Mouse (Mus musculus) midbrain, embryonic 16.5 days (tissue): ENCODE measurements around the gene Ppp6r1. TPM values are rescaled to one million over a fixed set of nuclear protein-coding genes. Genes with fewer than 3 reads are reported as not detected.
A peak's percentile ranks its signal among the peaks of the same experiment; 100 is the strongest.

Experiments used
- ATAC-seq: fragments of 200-750 bp; cut with Nextera tagmentation; 2 replicates; pipeline ENCODE4 v1.8.0; 2017; ENCODE audit warnings: moderate TSS enrichment
- H3K27ac ChIP-seq: fragments of 300-500 bp; sonication (generic); 2 replicates; pipeline ENCODE4 v1.5.1; 2014; ENCODE audit warnings: mild to moderate bottlenecking, low read length, mixed read lengths
- H3K27me3 ChIP-seq: fragments of 300-500 bp; sonication (generic); 2 replicates; pipeline ENCODE4 v1.6.1; 2014; ENCODE audit warnings: low read depth, low read length, mixed read lengths; ENCODE audit not compliant: control insufficient read depth, insufficient read depth
- H3K36me3 ChIP-seq: fragments of 300-500 bp; sonication (generic); 2 replicates; pipeline ENCODE4 v1.6.1; 2014; ENCODE audit warnings: mild to moderate bottlenecking, low read length, moderate library complexity, mixed read lengths; ENCODE audit not compliant: control insufficient read depth, insufficient read depth
- H3K4me1 ChIP-seq: fragments of 300-500 bp; sonication (generic); 2 replicates; pipeline ENCODE4 v1.6.1; 2014; ENCODE audit warnings: mild to moderate bottlenecking, low read length, mixed read lengths; ENCODE audit not compliant: control insufficient read depth, insufficient read depth
- H3K4me2 ChIP-seq: fragments of 300-500 bp; sonication (generic); 2 replicates; pipeline ENCODE4 v1.6.1; 2014; ENCODE audit warnings: mild to moderate bottlenecking, low read length, mixed read lengths
- H3K4me3 ChIP-seq: fragments of 300-500 bp; sonication (generic); 2 replicates; pipeline ENCODE4 v1.5.1; 2014; ENCODE audit warnings: low read depth, mild to moderate bottlenecking, low read length, moderate library complexity, mixed read lengths
- H3K9ac ChIP-seq: fragments of 300-500 bp; sonication (generic); 2 replicates; pipeline ENCODE4 v1.6.1; 2014; ENCODE audit warnings: low read depth, low read length, mixed read lengths
- H3K9me3 ChIP-seq: fragments of 300-500 bp; sonication (generic); replicated peaks from 2 replicates; pipeline ENCODE4 v1.6.1; 2014; ENCODE audit warnings: mild to moderate bottlenecking, low read length, mixed read lengths; ENCODE audit not compliant: control insufficient read depth, poor library complexity, severe bottlenecking
- WGBS: fragments of 180-500 bp; shearing (Covaris S2); extraction: QIAGEN DNeasy Blood & Tissue Kit; methylation state at CpG from one replicate; pipeline ENCODE4 v1.1.7; 2014; 5-methylcytosine and 5-hydroxymethylcytosine counted together
- polyA plus RNA-seq: library from polyadenylated mRNA; unstranded; fragments of >200 nt; fragmentation: Nextera tagmentation; extraction: Ambion mirVana; gene quantifications from 2 replicates; pipeline ENCODE4 v1.2.1, GENCODE M21; 2015

The Ppp6r1 gene
- polyA plus RNA-seq, 1 experiment from 2014 or later, result 5.6 TPM

GRCm38 (mm10) chr7:4641155-4641554 is 17.7 kb downstream of the Ppp6r1 start:
- no peak for ATAC-seq
- no peaks in the 10 kb centered on the region for H3K27me3 ChIP-seq
- no peak overlapping the region for H3K27ac ChIP-seq
- H3K4me3 ChIP-seq, result no peak overlapping the region
- H3K36me3 ChIP-seq, result peaks cover 52% of the 10 kb centered on the region
- no peaks in the 10 kb centered on the region for H3K9me3 ChIP-seq
- WGBS, result 82% methylated on average over 11 of the region's 11 CpGs
- H3K4me2 ChIP-seq, result no peak overlapping the region
- no peak overlapping the region for H3K9ac ChIP-seq
- H3K4me1 ChIP-seq, result no peaks in the 10 kb centered on the region

GRCm38 (mm10) chr7:4636179-4636578 is 22.6 kb downstream of the Ppp6r1 start:
- Histone ChIP-seq H3K27ac (no peak overlapping the region), H3K4me2 (no peak overlapping the region), H3K36me3 (peaks cover 54% of the 10 kb centered on the region), H3K4me3 (no peak overlapping the region), H3K9ac (no peak overlapping the region), H3K9me3 (no peaks in the 10 kb centered on the region), H3K27me3 (no peaks in the 10 kb centered on the region), H3K4me1 (no peaks in the 10 kb centered on the region)
- no peak for ATAC-seq
- 91% methylated on average over 4 of the region's 4 CpGs for WGBS

- H3K4me2 ChIP-seq, result no peak within 1 kb of the TSS
- H3K4me3 ChIP-seq, result no peak within 1 kb of the TSS
- H3K27ac ChIP-seq, result no peak within 1 kb of the TSS
- H3K9ac ChIP-seq, result no peak within 1 kb of the TSS
- H3K9me3 ChIP-seq, result no peaks in the 10 kb centered on the region
- peaks cover 29% of the 10 kb centered on the region for H3K36me3 ChIP-seq
- 96% methylated on average over 4 of the region's 4 CpGs for WGBS
- H3K4me1 ChIP-seq, result no peaks in the 10 kb centered on the region
- no peaks in the 10 kb centered on the region for H3K27me3 ChIP-seq
- no peak for ATAC-seq
These were observed 27.8 kb downstream of the Ppp6r1 start, which contains the start of gene Tmem86b for GRCm38 (mm10) chr7:4631031-4631430. Tmem86b (minus strand) TSS chr7:4631422.

- ATAC-seq, result no peak
- no peaks in the 10 kb centered on the region for H3K4me1 ChIP-seq
- H3K4me3 ChIP-seq, result no peak overlapping the region
- no peak overlapping the region for H3K9ac ChIP-seq
- H3K9me3 ChIP-seq, result no peaks in the 10 kb centered on the region
- no peaks in the 10 kb centered on the region for H3K27me3 ChIP-seq
- H3K27ac ChIP-seq, result no peak overlapping the region
- WGBS, result 94% methylated on average over 1 of the region's 1 CpGs
- no peak overlapping the region for H3K4me2 ChIP-seq
- peaks cover 23% of the 10 kb centered on the region for H3K36me3 ChIP-seq
These were observed 28.6 kb downstream of the Ppp6r1 start for GRCm38 (mm10) chr7:4630198-4630597.

- no peaks in the 10 kb centered on the region for H3K27me3 ChIP-seq
- WGBS, result 95% methylated on average over 5 of the region's 5 CpGs
- no peaks in the 10 kb centered on the region for H3K9me3 ChIP-seq
- no peaks in the 10 kb centered on the region for H3K4me1 ChIP-seq
- no peak overlapping the region for H3K4me3 ChIP-seq
- ATAC-seq, result no peak
- peaks cover 23% of the 10 kb centered on the region for H3K36me3 ChIP-seq
- no peak overlapping the region for H3K4me2 ChIP-seq
- H3K27ac ChIP-seq, result no peak overlapping the region
- H3K9ac ChIP-seq, result no peak overlapping the region
These were observed 29.2 kb downstream of the Ppp6r1 start for GRCm38 (mm10) chr7:4629586-4629985.

- Histone ChIP-seq H3K4me1 (no peaks in the 10 kb centered on the region), H3K9me3 (no peaks in the 10 kb centered on the region), H3K4me2 (no peak overlapping the region), H3K4me3 (no peak overlapping the region), H3K27me3 (no peaks in the 10 kb centered on the region), H3K36me3 (0 out of 2 replicates have a peak, but pooled peaks cover 3% of the 10 kb centered on the region), H3K9ac (no peak overlapping the region), H3K27ac (no peak overlapping the region)
- WGBS, result 92% methylated on average over 2 of the region's 2 CpGs
- ATAC-seq, result no peak
These were observed 32.9 kb downstream of the Ppp6r1 start for GRCm38 (mm10) chr7:4625928-4626327.

GRCm38 (mm10) chr7:4624343-4624742 is 34.5 kb downstream of the Ppp6r1 start:
- Histone ChIP-seq H3K36me3 (0 out of 2 replicates have a peak, but pooled peaks cover 1% of the 10 kb centered on the region), H3K4me1 (no peaks in the 10 kb centered on the region), H3K27ac (no peak overlapping the region), H3K4me2 (no peak overlapping the region), H3K4me3 (no peak overlapping the region), H3K9me3 (no peaks in the 10 kb centered on the region), H3K27me3 (no peaks in the 10 kb centered on the region), H3K9ac (no peak overlapping the region)
- ATAC-seq, result no peak
- 50% methylated on average over 1 of the region's 1 CpGs for WGBS

GRCm38 (mm10) chr7:4623544-4624189 is 35.2 kb downstream of the Ppp6r1 start:
- peak; percentile 71; the same call in 1 of the 2 replicates for ATAC-seq

GRCm38 (mm10) chr7:4619979-4620378 is 38.8 kb downstream of the Ppp6r1 start:
- no peak overlapping the region for H3K4me3 ChIP-seq
- H3K9me3 ChIP-seq, result no peaks in the 10 kb centered on the region
- no peaks in the 10 kb centered on the region for H3K4me1 ChIP-seq
- no peak overlapping the region for H3K4me2 ChIP-seq
- H3K9ac ChIP-seq, result no peak overlapping the region
- H3K27ac ChIP-seq, result no peak overlapping the region
- H3K36me3 ChIP-seq, result no peaks in the 10 kb centered on the region
- no peaks in the 10 kb centered on the region for H3K27me3 ChIP-seq
- no peak for ATAC-seq
- 35% methylated on average over 1 of the region's 1 CpGs for WGBS

More at GRCm38 (mm10) chr7:4623544-4624189, 35.2 kb downstream of the Ppp6r1 start:
- H3K36me3 ChIP-seq, result no peaks in the 10 kb centered on the region
- no peaks in the 10 kb centered on the region for H3K9me3 ChIP-seq
- no peak overlapping the region for H3K4me2 ChIP-seq
- H3K9ac ChIP-seq, result no peak overlapping the region
- H3K27ac ChIP-seq, result no peak overlapping the region
- H3K4me1 ChIP-seq, result no peaks in the 10 kb centered on the region
- no peak overlapping the region for H3K4me3 ChIP-seq
- H3K27me3 ChIP-seq, result no peaks in the 10 kb centered on the region
- WGBS, result 32% methylated on average over 4 of the region's 4 CpGs
